Mouse (Mus musculus) CD4-positive helper T cell, adult 2 months (primary cell): ENCODE measurements around the gene Per1.

Experiments
- DNase-seq: peaks from one replicate; pipeline ENCODE4 v3.0.0-alpha.2; 2012; ENCODE audit warnings: low read depth, missing footprints, low spot score

Per1 gene

GRCm38 (mm10) chr11:69094697-69095429 is at the start of gene Per1:
Per1 (plus strand) TSS chr11:69095217.
- peak; percentile 100 for DNase-seq

GRCm38 (mm10) chr11:69045531-69046394 is 49.3 kb upstream of the Per1 start, which contains the start of gene Aurkb:
Aurkb (plus strand) TSS chr11:69045647.
- DNase-seq = peak; percentile 91

GRCm38 (mm10) chr11:69046395-69046774 is 48.6 kb upstream of the Per1 start:
- DNase-seq = no peak

GRCm38 (mm10) chr11:69047592-69047991 is 47.4 kb upstream of the Per1 start:
- DNase-seq = no peak

- DNase-seq = no peak
These were observed 46.9 kb upstream of the Per1 start for GRCm38 (mm10) chr11:69048151-69048550.

- no peak for DNase-seq
These were observed 44.3 kb upstream of the Per1 start for GRCm38 (mm10) chr11:69050748-69051147.

- no peak for DNase-seq
These were observed 43.2 kb upstream of the Per1 start for GRCm38 (mm10) chr11:69051771-69052170.

- no peak for DNase-seq
These were observed 42.1 kb upstream of the Per1 start for GRCm38 (mm10) chr11:69052824-69053421.

- DNase-seq = peak; percentile 51
These were observed 41.2 kb upstream of the Per1 start for GRCm38 (mm10) chr11:69053848-69054247.

- no peak for DNase-seq
These were observed 36.8 kb upstream of the Per1 start for GRCm38 (mm10) chr11:69058265-69058664.

- DNase-seq = peak; percentile 38
These were observed 36.2 kb upstream of the Per1 start for GRCm38 (mm10) chr11:69058729-69059356.

- peak; percentile 98 for DNase-seq
These were observed 35.6 kb upstream of the Per1 start, which contains the start of gene Borcs6 for GRCm38 (mm10) chr11:69059357-69059974. Borcs6 (plus strand) TSS chr11:69059717.

GRCm38 (mm10) chr11:69059975-69060411 is 35.0 kb upstream of the Per1 start:
- peak; percentile 69 for DNase-seq

- peak; percentile 58 for DNase-seq
These were observed 34.4 kb upstream of the Per1 start for GRCm38 (mm10) chr11:69060448-69061254.

- DNase-seq = no peak
These were observed 33.6 kb upstream of the Per1 start for GRCm38 (mm10) chr11:69061255-69061912.

GRCm38 (mm10) chr11:69062194-69062760 is 32.7 kb upstream of the Per1 start:
- peak; percentile 82 for DNase-seq

GRCm38 (mm10) chr11:69062761-69063224 is 32.2 kb upstream of the Per1 start:
- peak; percentile 93 for DNase-seq

GRCm38 (mm10) chr11:69063413-69064201 is 31.4 kb upstream of the Per1 start:
- peak; percentile 87 for DNase-seq
